Comparison of ENCODE assay signal across 17 mouse cellular contexts in the genomic region with DNA sequence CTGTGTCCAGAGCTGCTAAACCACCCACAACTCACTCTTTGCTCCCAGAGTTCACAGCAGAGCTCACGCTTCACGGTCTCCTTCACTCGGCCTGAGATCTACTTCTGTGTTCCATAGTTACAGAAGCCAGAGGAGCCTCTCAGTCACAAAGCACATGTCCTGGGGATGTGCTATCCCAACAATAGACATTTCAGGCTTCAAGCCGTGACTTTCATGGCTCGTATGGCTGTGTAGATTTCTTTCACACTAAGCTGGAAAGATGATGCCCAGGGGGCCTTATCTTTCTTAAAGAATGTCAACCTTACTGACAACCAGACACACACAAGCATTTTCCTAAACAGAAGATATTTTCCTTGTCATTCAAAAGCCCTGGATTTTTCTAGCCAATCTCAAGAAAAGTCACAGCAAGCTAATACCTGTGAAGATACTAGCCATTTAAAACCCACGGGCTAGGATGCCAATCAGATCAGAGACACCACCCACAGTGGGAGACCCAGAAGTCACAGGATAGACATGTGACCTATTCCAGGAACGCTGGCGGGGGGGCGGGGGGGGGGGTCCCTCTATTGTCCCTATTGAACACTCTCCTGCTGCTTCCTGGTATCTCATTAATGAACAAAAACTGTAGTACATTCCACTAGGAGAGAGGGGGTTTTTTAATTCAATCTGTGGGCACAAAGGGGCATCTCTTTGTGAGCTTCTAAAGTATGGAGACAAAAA.
DNase-seq lines count a peak whose midpoint lies in the region; ATAC-seq and TF ChIP-seq lines count a peak whose summit lies in the region.
"Had no signal": no experiment of that assay in that cellular context is flagged by ENCODE, and none has a peak within 500 bp of the region (broad histone marks: within the 10 kb centered on the region; RNA-seq: fewer than 3 reads in every experiment).

No protein-coding gene starts in this region.

- 7% methylated on average over 9 of the region's 9 CpGs for WGBS in forebrain, embryonic 14.5 days
- 9% methylated on average over 9 of the region's 9 CpGs for WGBS in forebrain, embryonic 16.5 days
- WGBS in hindbrain, embryonic 11.5 days = 23% methylated on average over 9 of the region's 9 CpGs
- 8% methylated on average over 9 of the region's 9 CpGs for WGBS in midbrain, embryonic 13.5 days
- WGBS in lung, adult 2 months = 53% methylated on average over 9 of the region's 9 CpGs
- 54% methylated on average over 9 of the region's 9 CpGs for WGBS in intestine, embryonic 16.5 days

- H3K9me3 ChIP-seq in forebrain, embryonic 14.5 days (replicated peaks; ENCODE audit: control insufficient read depth, low read length) = no peaks in the 10 kb centered on the region
- no peaks in the 10 kb centered on the region for H3K9me3 ChIP-seq in forebrain, embryonic 16.5 days (ENCODE audit: control insufficient read depth, low read length)
- no peaks in the 10 kb centered on the region for H3K9me3 ChIP-seq in hindbrain, embryonic 11.5 days (ENCODE audit: control insufficient read depth, low read length)
- no peaks in the 10 kb centered on the region for H3K9me3 ChIP-seq in midbrain, embryonic 13.5 days
- H3K9me3 ChIP-seq in intestine, embryonic 16.5 days (ENCODE audit: control insufficient read depth, low read length) = no peaks in the 10 kb centered on the region
- H3K9me3 ChIP-seq: embryonic facial prominence, embryonic 13.5 days; hindbrain, embryonic 15.5 days; limb, embryonic 13.5 days had no signal

- no peak for TF ChIP-seq CTCF in brain, embryonic 14.5 days (IDR thresholded peaks at IDR 0.05; ENCODE audit: borderline replicate concordance, extremely low read depth, insufficient read depth, insufficient read length)
- TF ChIP-seq CTCF in lung, adult 2 months (IDR thresholded peaks at IDR 0.05; ENCODE audit: insufficient read depth, low read length) = no peak

- H3K27me3 ChIP-seq in forebrain, embryonic 14.5 days (replicated peaks; ENCODE audit: control insufficient read depth, insufficient read depth, low read length) = no peaks in the 10 kb centered on the region
- H3K27me3 ChIP-seq in forebrain, embryonic 16.5 days (replicated peaks; ENCODE audit: control insufficient read depth, insufficient read depth, low read length) = no peaks in the 10 kb centered on the region
- no peaks in the 10 kb centered on the region for H3K27me3 ChIP-seq in hindbrain, embryonic 11.5 days (ENCODE audit: control insufficient read depth, insufficient read depth, low read length)
- H3K27me3 ChIP-seq in midbrain, embryonic 13.5 days = no peaks in the 10 kb centered on the region
- no peaks in the 10 kb centered on the region for H3K27me3 ChIP-seq in intestine, embryonic 16.5 days (replicated peaks; ENCODE audit: control insufficient read depth, insufficient read depth, low read length)
- H3K27me3 ChIP-seq: embryonic facial prominence, embryonic 13.5 days; hindbrain, embryonic 15.5 days; limb, embryonic 13.5 days had no signal

- H3K36me3 ChIP-seq in forebrain, embryonic 14.5 days (ENCODE audit: control insufficient read depth, insufficient read depth, low read length) = no peaks in the 10 kb centered on the region
- H3K36me3 ChIP-seq in forebrain, embryonic 16.5 days (ENCODE audit: control insufficient read depth, insufficient read depth) = no peaks in the 10 kb centered on the region
- no peaks in the 10 kb centered on the region for H3K36me3 ChIP-seq in hindbrain, embryonic 11.5 days (ENCODE audit: control insufficient read depth, insufficient read depth, low read length)
- H3K36me3 ChIP-seq in midbrain, embryonic 13.5 days = no peaks in the 10 kb centered on the region
- no peaks in the 10 kb centered on the region for H3K36me3 ChIP-seq in intestine, embryonic 16.5 days (ENCODE audit: control insufficient read depth, insufficient read depth, low read length)
- H3K36me3 ChIP-seq: embryonic facial prominence, embryonic 13.5 days; hindbrain, embryonic 15.5 days; limb, embryonic 13.5 days had no signal

- no peak overlapping the region for H3K4me3 ChIP-seq in forebrain, embryonic 14.5 days (ENCODE audit: low read depth, low read length)
- H3K4me3 ChIP-seq in forebrain, embryonic 16.5 days (replicated peaks; ENCODE audit: low read length) = no peak overlapping the region
- no peak overlapping the region for H3K4me3 ChIP-seq in hindbrain, embryonic 11.5 days (ENCODE audit: low read depth, low read length)
- no peak overlapping the region for H3K4me3 ChIP-seq in midbrain, embryonic 13.5 days (replicated peaks)
- no peak overlapping the region for H3K4me3 ChIP-seq in lung, adult 2 months (replicated peaks; ENCODE audit: extremely low read depth, low read depth, low read length)
- no peak overlapping the region for H3K4me3 ChIP-seq in intestine, embryonic 16.5 days (ENCODE audit: low read length)
- H3K4me3 ChIP-seq: embryonic facial prominence, embryonic 13.5 days; hindbrain, embryonic 15.5 days; layer of hippocampus, adult 2 months; limb, embryonic 13.5 days had no signal

- TF ChIP-seq POLR2A in brain, embryonic 14.5 days (IDR thresholded peaks at IDR 0.05; ENCODE audit: borderline replicate concordance, extremely low read depth, insufficient read depth, insufficient read length, poor library complexity, severe bottlenecking) = no peak
- no peak for TF ChIP-seq POLR2A in lung, adult 2 months (IDR thresholded peaks at IDR 0.05; ENCODE audit: borderline replicate concordance, extremely low read depth, low read depth, low read length)

- peak; percentile 39 for DNase-seq in forebrain, embryonic 14.5 days (ENCODE audit: low spot score)
- peak; percentile 64 for DNase-seq in brain, embryonic 14.5 days (ENCODE audit: low read depth)
- DNase-seq in hindbrain, embryonic 11.5 days (ENCODE audit: low spot score) = peak; percentile 48
- DNase-seq in lung, adult 2 months = no peak
- no peak for DNase-seq in adipocyte (ENCODE audit: low spot score)
- DNase-seq: adrenal gland, adult 2 months; cerebellum, postnatal 10 days; kidney, adult 8-10 months; lung, postnatal 4 days; thymus, postnatal 4 days had no signal

- H3K4me2 ChIP-seq in forebrain, embryonic 14.5 days (ENCODE audit: low read length) = no peak overlapping the region
- no peak overlapping the region for H3K4me2 ChIP-seq in forebrain, embryonic 16.5 days (ENCODE audit: low read length)
- no peak overlapping the region for H3K4me2 ChIP-seq in hindbrain, embryonic 11.5 days (replicated peaks; ENCODE audit: low read depth, low read length)
- no peak overlapping the region for H3K4me2 ChIP-seq in midbrain, embryonic 13.5 days (replicated peaks)
- H3K4me2 ChIP-seq in intestine, embryonic 16.5 days (ENCODE audit: low read depth, low read length) = no peak overlapping the region
- H3K4me2 ChIP-seq: embryonic facial prominence, embryonic 13.5 days; hindbrain, embryonic 15.5 days; limb, embryonic 13.5 days had no signal

- no peak overlapping the region for H3K9ac ChIP-seq in forebrain, embryonic 14.5 days (ENCODE audit: low read length)
- no peak overlapping the region for H3K9ac ChIP-seq in forebrain, embryonic 16.5 days (replicated peaks; ENCODE audit: low read depth, low read length)
- no peak overlapping the region for H3K9ac ChIP-seq in hindbrain, embryonic 11.5 days (ENCODE audit: low read depth, low read length)
- no peak overlapping the region for H3K9ac ChIP-seq in midbrain, embryonic 13.5 days (replicated peaks)
- no peak overlapping the region for H3K9ac ChIP-seq in intestine, embryonic 16.5 days (ENCODE audit: low read depth, low read length)
- H3K9ac ChIP-seq: embryonic facial prominence, embryonic 13.5 days; hindbrain, embryonic 15.5 days; limb, embryonic 13.5 days had no signal

- H3K4me1 ChIP-seq in forebrain, embryonic 14.5 days (ENCODE audit: control insufficient read depth, insufficient read depth, low read length) = no peaks in the 10 kb centered on the region
- peaks cover 2% of the 10 kb centered on the region; the same call in 1 of the 2 replicates for H3K4me1 ChIP-seq in forebrain, embryonic 16.5 days (replicated peaks; ENCODE audit: control insufficient read depth, insufficient read depth, low read length)
- no peaks in the 10 kb centered on the region for H3K4me1 ChIP-seq in hindbrain, embryonic 11.5 days (replicated peaks; ENCODE audit: control insufficient read depth, insufficient read depth, low read length)
- peaks cover 14% of the 10 kb centered on the region for H3K4me1 ChIP-seq in midbrain, embryonic 13.5 days (replicated peaks)
- H3K4me1 ChIP-seq in lung, adult 2 months (ENCODE audit: control insufficient read depth, insufficient read depth, low read length) = no peaks in the 10 kb centered on the region
- H3K4me1 ChIP-seq in intestine, embryonic 16.5 days (ENCODE audit: control insufficient read depth, insufficient read depth, low read length) = no peaks in the 10 kb centered on the region
- H3K4me1 ChIP-seq: embryonic facial prominence, embryonic 13.5 days; limb, embryonic 13.5 days had no signal

- peak; percentile 63; the same call in 1 of the 2 replicates for ATAC-seq in forebrain, embryonic 14.5 days
- no peak for ATAC-seq in forebrain, embryonic 16.5 days
- peak; percentile 90 for ATAC-seq in hindbrain, embryonic 11.5 days (ENCODE audit: low FRiP score)
- peak; percentile 83 for ATAC-seq in midbrain, embryonic 13.5 days
- no peak for ATAC-seq in intestine, embryonic 16.5 days

- H3K27ac ChIP-seq in forebrain, embryonic 14.5 days (ENCODE audit: low read depth, low read length) = no peak overlapping the region
- no peak overlapping the region for H3K27ac ChIP-seq in forebrain, embryonic 16.5 days (ENCODE audit: low read length)
- peak overlapping the region; percentile 72 for H3K27ac ChIP-seq in hindbrain, embryonic 11.5 days (ENCODE audit: low read depth, low read length)
- peak overlapping the region; percentile 62 for H3K27ac ChIP-seq in midbrain, embryonic 13.5 days
- H3K27ac ChIP-seq in intestine, embryonic 16.5 days (ENCODE audit: low read length) = no peak overlapping the region
- H3K27ac ChIP-seq: embryonic facial prominence, embryonic 13.5 days; hindbrain, embryonic 15.5 days; layer of hippocampus, adult 2 months; limb, embryonic 13.5 days had no signal

Comparison
In these comparisons a context has a peak if more than half of its experiments do, and no peak if none do; other contexts are left out.
1. ATAC-seq: peak in forebrain, embryonic 14.5 days (single experiment), hindbrain, embryonic 11.5 days (single experiment) and midbrain, embryonic 13.5 days (single experiment); none in forebrain, embryonic 16.5 days (single experiment) and intestine, embryonic 16.5 days (single experiment).
2. DNase-seq: peak in forebrain, embryonic 14.5 days (single experiment), brain, embryonic 14.5 days (single experiment) and hindbrain, embryonic 11.5 days (single experiment); none in lung, adult 2 months (single experiment) and adipocyte (single experiment).
3. H3K27ac ChIP-seq: peak in hindbrain, embryonic 11.5 days (single experiment) and midbrain, embryonic 13.5 days (single experiment); none in forebrain, embryonic 14.5 days (single experiment), forebrain, embryonic 16.5 days (single experiment) and intestine, embryonic 16.5 days (single experiment).